Mouse (Mus musculus): ENCODE data around the gene Tbc1d25. TPM values are rescaled to one million over a fixed set of nuclear protein-coding genes. Genes with fewer than 3 reads are reported as not detected.

Gene Tbc1d25
- total and polyA plus RNA-seq, 3 experiments: 8.0 to 23.4 TPM; not detected in 1

DNA sequence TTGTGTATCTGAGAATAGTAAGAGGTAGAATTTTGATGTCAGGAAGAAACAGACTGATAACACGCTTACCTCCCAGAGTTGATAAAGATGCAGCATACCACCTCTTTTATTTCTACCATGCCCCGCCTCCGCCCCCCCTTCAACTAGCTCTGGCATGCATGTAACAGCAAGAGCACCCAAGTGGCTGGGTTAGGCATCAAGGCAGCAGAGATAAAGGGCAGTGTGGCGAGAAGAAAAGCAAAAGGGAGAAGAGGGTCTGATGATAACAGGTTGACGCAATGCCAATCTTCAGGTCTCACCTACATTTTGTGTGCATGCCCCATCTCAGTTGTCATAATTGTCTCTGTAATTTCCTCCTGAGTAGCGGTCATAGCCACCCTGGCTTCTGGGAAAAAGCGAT lies 33.0 kb downstream of the Tbc1d25 start:
- Histone ChIP-seq H3K9ac (ENCODE audit: control insufficient read depth, low read depth, low read length, poor library complexity, severe bottlenecking) (peak overlapping the region; percentile 96), H3K4me3 (ENCODE audit: control insufficient read depth in 1 of 2, insufficient read depth in 1 of 2, low read depth in 2 of 2, low read length in 2 of 2) (peak overlapping the region; percentile 27 to 29; a peak in 3 of 4 replicates), H3K36me3 (ENCODE audit: control insufficient read depth in 1 of 2, insufficient read depth in 2 of 2, low read length in 2 of 2) (peaks cover 26 to 46% of the 10 kb centered on the region in 2 experiments), H3K79me2 (ENCODE audit: control insufficient read depth, insufficient read depth, low read length, poor library complexity) (peaks cover 25% of the 10 kb centered on the region), H3K4me1 (ENCODE audit: control insufficient read depth in 1 of 2, insufficient read depth in 2 of 2, low read length in 2 of 2) (peaks cover 0 to 7% of the 10 kb centered on the region in 2 experiments; a peak in 2 of 4 replicates), H3K9me3 (replicated peaks; ENCODE audit: insufficient read depth, low read length) (no peaks in the 10 kb centered on the region), H3K27ac (ENCODE audit: control insufficient read depth, low read depth, low read length) (peak overlapping the region; percentile 99), H3K27me3 (ENCODE audit: control insufficient read depth in 1 of 2, insufficient read depth in 2 of 2, low read length in 2 of 2) (no peaks in the 10 kb centered on the region)
- peak; percentile 83 for DNase-seq (ENCODE audit: low read depth, low spot score)
- TF ChIP-seq CHD1 (IDR thresholded peaks at IDR 0.05; ENCODE audit: low read depth, low read length) (no peak), ETS1 (IDR thresholded peaks at IDR 0.05; ENCODE audit: low read depth, low read length) (no peak), TBP (IDR thresholded peaks at IDR 0.05; ENCODE audit: low read depth, low read length) (0 out of 2 replicates have a peak, but pooled peaks have one; percentile 12), ELF1 (IDR thresholded peaks at IDR 0.05; ENCODE audit: low read depth, low read length) (no peak), POLR2AphosphoS5 (IDR thresholded peaks at IDR 0.05; ENCODE audit: borderline replicate concordance, low read depth, low read length) (no peak), E2F4 (IDR thresholded peaks at IDR 0.05; ENCODE audit: borderline replicate concordance, low read depth, low read length) (no peak), USF1 (IDR thresholded peaks at IDR 0.05; ENCODE audit: low read depth, low read length) (no peak), SMC3 (IDR thresholded peaks at IDR 0.05; ENCODE audit: low read depth, low read length) (no peak), ZC3H11A (IDR thresholded peaks at IDR 0.05; ENCODE audit: low read depth, low read length) (no peak), MEF2A (IDR thresholded peaks at IDR 0.05; ENCODE audit: extremely low read depth, insufficient replicate concordance, low read depth, low read length, poor library complexity, severe bottlenecking) (no peak), RAD21 (IDR thresholded peaks at IDR 0.05; ENCODE audit: low read depth, low read length) (no peak), BHLHE40 (IDR thresholded peaks at IDR 0.05; ENCODE audit: borderline replicate concordance, low read depth, low read length) (no peak), UBTF (IDR thresholded peaks at IDR 0.05; ENCODE audit: borderline replicate concordance, insufficient read depth, low read depth, low read length) (no peak), ZKSCAN1 (IDR thresholded peaks at IDR 0.05; ENCODE audit: low read depth, low read length) (no peak), MAFK (IDR thresholded peaks at IDR 0.05; ENCODE audit: borderline replicate concordance, low read depth, low read length) (no peak), HCFC1 (IDR thresholded peaks at IDR 0.05; ENCODE audit: low read depth, low read length) (no peak), NELFE (IDR thresholded peaks at IDR 0.05; ENCODE audit: low read depth, low read length) (no peak), POLR2A (IDR thresholded peaks at IDR 0.05; ENCODE audit: control insufficient read depth in 1 of 2, insufficient read depth in 1 of 2, low read depth in 1 of 2, low read length in 2 of 2, poor library complexity in 1 of 2) (peak in 1 of 2 experiments; percentile 31; a peak in 1 of 4 replicates), RCOR1 (IDR thresholded peaks at IDR 0.05; ENCODE audit: low read depth, low read length) (no peak), MXI1 (IDR thresholded peaks at IDR 0.05; ENCODE audit: low read depth, low read length) (no peak), JUND (IDR thresholded peaks at IDR 0.05; ENCODE audit: low read depth, low read length) (no peak), TAL1 (IDR thresholded peaks at IDR 0.05; ENCODE audit: low read length) (peak; percentile 37)

Measured in MEL (cell line).